Mouse (Mus musculus): Measurements from ENCODE around the gene Prtg.

Gene Prtg

DNA sequence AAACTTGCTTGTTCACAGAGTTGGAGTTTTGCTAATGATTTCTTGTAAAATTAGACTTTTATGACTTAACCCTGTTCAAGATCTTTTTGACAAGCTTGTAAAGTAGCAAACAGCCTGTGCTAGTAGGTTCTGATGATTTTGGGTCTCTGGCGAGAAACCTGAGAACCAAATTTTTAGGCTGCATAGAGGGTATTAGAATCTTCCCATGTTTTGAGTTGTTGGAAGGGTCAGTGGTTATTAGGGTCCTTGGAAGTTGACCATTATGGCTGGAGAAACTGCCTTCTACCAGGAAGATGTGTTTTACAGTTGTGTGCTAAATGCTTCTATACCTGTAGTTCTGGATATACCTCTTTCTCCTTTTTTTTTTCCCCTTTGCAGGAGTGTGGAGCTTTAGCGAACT lies 2.4 kb downstream of the Prtg start:
- no peak for DNase-seq (ENCODE audit: low read depth)

DNA sequence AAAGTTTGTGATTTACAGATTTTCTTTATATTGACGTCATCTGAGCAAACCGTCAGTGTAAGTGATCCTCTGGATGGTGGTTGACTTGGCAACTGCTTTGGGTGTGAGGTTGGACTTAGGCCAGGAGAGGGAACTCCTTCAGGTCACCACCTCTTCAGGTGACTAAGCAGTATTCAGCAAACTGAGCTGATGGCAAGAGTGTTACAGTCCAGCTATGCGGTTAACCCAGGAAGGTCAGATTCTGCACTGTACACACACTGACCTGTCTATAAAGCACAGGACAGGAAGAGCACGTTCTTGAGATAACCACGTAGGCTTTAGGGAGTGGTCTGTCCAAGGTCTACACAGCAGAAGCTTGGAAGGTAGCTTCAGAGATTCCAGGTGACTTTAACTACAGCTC lies 3.9 kb downstream of the Prtg start:
- no peak for DNase-seq (ENCODE audit: low read depth)

DNA sequence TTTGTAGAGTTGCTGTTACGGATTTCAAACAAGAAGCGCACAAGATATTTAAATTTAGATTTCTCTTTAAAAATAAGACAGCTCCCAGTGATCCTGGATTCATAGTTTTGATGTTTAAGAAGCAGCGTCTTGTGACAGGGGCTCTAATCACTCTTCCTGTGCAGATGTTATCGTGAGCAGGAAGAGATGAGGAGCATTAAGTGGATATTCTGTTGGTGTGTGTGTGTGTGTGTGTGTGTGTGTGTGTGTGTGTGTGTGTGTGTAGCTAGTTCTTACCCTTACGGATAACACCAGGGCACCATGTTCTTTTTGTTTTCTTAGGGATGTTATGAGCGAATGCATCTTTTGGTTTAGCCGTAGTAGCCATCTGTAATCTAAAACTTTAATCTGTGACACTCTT lies 5.4 kb downstream of the Prtg start:
- DNase-seq (ENCODE audit: low read depth): no peak

DNA sequence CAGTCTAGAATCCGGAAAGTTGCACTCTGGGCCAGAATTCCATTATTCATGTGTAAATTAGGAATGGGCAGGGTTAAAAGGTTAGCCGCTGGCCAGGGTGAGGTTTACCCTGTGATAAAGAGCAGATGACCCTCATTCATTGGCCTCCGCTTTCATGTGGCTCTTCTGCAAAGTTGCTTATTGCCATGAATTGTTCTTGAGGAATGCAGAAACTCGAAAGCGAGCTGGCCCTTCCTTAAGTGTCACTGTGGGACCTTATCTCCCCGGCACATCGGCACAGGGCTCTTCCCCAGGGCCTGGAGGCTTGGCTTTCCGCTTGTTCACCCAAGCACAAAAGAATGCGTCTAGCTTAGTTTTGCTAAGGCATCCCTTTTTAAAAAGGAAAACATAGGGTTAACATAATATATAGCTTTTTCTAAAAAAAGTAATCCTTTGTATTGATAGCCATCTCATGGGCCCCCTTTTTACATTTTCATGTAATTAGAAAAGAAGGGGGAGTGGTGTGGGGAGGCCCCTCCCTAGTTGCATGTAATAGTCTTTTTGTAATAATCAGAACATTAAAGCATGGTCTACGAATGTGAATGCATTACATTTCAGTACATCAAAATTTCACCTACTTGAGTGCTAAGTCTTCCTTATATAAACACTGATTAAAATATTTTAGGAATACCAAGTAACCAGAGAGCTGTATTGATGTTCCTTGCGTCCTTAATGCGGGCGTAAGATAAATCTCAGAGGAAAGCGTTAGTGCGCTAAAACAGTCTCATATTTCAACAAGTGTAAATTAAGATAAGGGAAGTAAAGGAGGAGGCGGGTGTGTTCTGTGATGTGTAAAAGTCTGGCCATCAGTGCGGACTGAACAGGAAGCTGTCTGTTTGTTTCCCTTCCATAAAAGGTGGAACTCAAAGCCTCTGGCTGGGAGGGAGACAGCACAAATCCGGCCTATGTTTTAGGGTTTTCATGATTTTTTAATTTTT lies 6.2 kb downstream of the Prtg start:
- DNase-seq (ENCODE audit: low read depth): no peak

DNA sequence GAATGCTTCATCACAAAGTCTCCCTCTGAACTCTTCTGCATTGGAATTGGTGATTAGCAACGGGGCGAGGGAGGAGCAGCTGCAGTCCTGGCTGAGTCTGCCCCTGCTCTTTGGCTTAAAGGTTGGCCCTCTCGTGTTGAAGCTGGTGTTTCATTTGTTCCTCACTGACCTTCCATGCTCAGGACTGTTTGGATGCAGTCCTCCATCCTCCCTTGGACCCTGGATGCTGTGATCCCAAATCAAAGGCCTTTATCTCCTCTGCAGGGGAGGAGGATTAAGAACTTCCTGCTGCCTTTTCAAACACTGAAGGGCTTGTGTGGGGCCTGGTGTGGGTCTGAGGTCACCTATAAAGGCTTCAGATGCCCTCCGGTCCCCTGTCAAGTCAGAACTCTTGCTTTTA lies 18.8 kb downstream of the Prtg start:
- DNase-seq (ENCODE audit: low read depth): no peak

DNA sequence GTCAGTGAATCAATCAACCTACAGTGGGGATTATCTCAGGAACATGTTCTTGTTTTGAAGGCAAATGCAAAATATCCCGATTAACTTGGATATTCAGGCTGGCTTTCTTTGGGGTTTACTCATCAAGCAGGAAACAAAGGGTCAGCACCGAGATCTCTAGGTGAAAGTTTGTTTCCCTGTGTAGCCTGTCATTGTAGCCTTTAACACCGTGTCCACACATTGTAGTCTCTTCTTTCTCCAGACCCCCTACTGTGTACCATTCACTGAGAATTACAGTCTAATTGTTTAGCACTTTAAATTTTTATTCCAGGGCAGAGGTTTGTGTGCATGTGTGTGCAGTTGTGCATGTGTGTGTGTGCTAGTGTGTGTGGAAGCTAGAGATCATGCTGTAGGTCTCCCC lies 19.3 kb downstream of the Prtg start:
- DNase-seq (ENCODE audit: low read depth): no peak

DNA sequence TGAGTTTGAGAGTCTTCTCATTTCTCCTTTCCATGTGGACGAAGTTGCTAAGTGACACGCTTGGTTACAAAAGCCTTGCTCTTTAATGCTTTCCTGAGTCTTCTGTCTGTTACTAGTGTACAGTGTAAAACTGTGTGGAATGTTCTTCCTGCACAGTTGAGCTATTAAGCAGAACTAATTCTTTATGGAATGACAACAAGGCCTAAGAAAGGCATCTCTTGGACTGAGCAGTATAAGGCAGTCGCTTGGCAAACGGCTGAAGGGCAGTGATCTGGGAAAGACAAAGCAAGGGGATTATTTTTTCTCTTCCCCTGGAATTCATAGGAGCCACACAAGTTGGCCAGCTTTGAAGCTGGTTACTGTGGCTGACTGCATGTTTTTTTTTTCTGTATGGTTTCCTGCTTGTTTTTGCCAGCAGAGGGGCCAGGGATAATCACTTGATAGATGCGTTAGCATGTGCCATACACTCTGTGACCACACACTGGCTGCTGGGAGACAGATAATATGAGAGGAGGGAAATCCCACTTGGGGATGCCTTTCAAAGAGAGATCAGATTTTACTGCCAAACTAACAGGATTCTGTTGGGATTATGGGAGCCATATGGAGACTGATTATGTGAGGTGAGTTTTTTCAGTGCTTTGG lies 22.1 kb downstream of the Prtg start:
- DNase-seq (ENCODE audit: low read depth): no peak

DNA sequence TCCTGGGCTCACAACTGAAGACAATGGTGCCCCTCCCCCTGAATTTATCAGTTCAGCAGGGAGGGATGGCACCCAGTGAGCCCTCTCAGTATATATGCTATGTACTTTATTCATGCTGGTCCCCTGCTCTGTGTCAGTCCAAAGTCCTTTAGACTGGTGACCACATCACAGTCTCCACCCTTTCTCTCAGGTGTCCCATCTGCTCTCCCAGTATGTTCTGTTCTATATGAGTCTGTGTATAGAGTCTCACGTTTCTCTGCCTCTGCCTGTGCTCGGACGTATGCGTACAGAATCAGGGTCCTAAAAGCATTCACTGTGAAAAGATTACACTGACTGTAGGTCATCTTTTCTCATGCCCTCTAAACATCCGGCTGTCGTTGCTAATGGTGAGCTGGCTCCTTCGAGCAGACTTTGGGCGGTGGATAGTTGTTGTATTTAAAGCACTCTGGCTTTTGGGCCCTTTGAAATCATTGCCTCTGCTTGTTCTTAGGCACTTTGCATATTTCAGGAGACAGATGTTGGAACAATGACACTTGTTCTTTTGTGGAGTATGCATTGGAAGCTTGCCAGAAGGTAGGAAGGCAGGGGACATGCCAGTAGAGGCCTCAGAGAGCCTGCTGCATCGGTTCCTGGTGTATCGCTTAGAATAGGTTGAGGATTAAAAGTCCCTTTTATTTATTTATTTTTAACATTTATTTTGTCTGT lies 27.5 kb downstream of the Prtg start:
- DNase-seq (ENCODE audit: low read depth): no peak

DNA sequence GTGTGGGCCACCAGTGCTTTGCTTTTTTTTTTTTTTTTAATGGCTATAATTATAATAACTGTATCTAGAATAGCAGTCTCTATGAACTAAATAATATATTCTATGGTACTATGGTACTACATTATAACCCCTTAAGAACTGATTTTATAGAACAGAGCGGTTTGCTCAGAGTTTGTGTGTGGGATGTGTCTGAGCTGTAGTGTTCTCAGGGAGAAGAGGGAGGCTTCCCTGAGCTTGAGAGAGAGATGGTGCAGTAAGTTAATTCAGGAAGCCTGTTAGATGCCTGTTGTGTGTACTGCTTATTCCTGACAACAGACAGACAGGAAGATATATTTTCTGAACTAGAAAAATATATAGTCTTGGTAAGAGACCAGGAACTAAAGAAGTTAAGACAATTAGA lies 28.3 kb downstream of the Prtg start:
- DNase-seq (ENCODE audit: low read depth): no peak

DNA sequence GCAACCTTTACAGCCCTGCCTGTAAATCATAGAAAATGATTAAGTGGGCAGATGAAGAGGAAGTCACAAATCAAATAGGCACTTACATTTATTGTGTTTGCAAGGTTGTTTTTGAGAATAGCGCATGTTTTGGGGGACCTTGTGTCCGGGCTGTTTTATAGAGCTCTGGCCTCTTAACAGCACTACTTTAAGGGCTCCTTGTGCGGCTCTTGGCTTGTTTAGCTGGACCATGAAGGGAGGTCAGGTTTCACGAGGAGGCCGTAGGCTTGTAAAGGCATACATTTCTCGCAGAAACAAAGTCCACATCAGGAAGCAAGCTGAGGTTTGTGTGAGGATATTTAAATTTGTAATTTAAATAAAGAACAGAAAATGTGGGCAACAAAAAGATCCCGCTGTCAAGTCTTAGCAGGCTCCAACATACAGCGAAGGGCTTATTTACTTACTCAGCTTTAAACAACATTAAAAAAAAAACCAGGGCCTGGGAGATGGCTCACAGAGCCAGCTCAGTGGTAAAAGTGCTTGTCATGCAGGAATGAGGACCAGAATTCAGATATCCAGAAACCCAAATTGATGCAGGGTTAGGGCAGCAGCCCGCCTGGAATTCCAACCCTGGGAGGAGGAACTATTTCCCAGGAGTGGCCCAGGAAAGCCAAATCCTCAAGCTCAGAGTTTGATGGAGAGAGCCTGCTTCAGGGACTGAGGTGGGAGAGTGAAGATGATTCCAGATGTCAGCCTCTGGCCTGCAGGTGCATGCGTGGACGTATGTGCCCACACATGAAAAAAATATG lies 30.2 kb downstream of the Prtg start:
- peak; percentile 34 for DNase-seq (ENCODE audit: low read depth)

DNA sequence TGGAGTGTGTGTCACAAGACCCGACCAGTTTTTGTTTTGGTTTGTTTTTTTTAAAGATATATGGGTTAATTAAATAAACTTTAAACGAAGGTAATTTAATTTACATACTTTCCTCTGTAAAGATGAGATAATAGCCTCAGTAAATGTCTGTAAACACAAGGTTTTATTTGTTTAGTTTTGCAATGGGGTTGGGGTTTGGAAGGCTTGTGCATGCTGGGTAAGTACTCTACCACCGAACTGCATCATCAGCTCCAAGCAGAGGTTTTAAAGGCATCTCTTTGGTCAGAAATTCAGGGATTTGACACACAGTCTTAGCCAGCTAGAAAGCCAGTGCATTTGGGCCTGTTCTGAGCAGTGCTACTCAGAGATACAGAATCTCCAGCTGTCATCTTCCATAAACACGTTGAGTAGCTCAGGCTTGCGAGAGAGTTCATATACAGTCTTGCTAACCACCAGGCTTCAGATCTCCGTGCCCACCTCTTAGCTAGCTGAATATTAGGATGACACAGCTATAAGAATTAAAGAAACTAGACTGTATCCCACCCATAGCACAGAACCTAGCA lies 31.0 kb downstream of the Prtg start:
- DNase-seq (ENCODE audit: low read depth): peak; percentile 57

DNA sequence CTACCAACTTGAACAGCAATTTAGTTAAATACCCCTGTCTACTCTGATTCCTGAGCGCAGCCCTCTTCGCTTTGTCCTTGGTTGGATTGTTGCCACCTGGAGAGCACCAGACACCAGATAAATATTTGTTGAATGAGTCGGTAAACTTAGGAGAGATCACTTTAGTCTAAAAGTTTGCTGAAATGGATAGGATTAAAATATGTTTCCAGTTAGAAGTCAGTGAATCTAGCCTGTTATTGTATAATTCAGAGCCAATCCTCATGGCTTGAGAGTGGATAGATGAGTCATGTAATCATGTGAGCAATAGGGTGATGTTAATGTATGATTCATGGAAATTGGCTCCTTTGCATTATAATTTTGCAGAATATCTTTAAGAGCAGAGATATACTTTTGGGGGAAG lies 31.6 kb downstream of the Prtg start:
- peak; percentile 85 for DNase-seq (ENCODE audit: low read depth)

DNA sequence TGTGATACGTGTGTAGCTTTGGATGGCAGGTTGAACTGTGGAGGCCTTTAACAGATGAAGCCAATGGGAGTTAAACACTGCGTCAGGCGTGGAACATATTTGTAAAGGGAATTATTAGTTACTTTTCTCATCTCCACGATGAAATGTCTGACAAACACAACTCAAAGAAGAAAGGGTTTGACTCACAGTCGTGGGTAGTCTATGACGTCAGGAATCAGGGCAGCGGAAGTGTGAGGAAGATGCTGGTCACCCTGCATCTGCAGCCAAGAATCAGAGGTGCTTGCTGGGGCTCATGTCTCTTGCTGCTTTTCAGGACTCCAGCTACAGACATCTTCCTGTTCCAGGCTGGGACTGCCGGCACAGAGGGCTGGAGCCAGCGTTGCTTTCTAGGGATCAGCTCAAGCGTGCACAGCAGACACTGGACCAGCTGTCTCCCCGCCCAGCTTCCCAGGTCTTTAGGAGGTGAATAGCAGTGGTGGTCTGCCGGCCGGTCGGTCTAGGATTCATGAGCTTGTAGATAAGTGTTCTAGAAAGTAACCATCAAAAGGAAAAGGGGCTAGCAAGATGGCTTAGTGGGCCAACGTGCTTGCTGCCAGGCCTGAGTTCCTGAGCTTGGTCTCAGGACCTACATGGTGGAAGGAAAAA lies 32.8 kb downstream of the Prtg start:
- peak; percentile 53 for DNase-seq (ENCODE audit: low read depth)

DNA sequence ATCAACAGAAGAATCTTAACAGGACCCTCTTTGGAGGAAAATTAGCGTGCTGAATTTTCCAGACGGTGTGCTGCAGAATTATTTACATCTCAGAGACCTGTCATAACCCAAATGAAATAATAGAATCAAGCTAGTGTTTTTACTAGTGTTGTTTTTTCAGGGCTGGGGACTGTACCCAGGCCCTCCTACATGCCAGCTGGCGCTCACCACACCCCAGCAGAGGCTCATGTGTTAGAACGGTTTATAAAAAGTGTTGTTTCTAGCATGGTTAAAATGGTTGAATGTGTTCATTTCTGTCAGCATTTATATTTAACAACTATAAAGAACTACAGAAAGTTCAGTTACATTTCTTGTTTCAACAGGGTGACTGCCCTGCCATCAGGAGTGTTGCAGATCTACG lies 37.8 kb downstream of the Prtg start:
- no peak for DNase-seq (ENCODE audit: low read depth)

DNA sequence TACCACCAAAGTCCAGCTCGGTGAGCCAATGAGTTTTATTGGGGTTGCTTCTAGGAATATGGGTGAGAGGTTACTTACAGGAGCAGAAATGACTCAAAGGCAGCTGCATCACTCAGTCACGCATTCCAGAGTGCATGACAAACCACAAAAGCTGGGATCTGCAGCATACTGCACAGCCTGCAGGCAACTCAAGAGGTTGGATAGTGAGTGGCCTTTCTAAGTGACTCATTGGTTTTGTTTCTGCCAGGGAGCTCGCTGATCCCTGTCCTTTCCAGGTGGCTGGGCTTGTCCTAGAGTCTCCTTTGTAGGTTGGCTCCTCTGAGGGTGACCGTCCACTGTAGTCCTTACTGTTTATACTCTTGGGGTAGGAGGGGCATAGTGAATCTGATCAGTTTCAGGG lies 39.5 kb downstream of the Prtg start:
- DNase-seq (ENCODE audit: low read depth): peak; percentile 65

DNA sequence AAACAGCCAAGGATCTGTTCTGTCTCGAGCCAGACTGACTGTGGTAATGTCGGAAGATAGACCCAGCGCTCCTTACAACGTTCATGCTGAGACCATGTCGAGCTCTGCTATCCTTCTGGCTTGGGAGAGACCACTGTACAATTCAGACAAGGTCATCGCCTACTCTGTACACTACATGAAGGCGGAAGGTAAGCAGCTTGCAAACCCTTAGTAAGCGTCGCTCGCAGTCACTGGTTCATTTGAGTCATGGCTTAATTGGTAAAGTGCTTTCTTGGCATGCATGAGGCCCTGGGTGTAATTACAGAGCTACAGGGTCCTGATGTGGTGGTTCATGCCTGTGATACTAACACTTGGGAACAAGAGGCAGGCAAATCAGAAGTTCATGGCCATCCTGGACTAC lies 44.9 kb downstream of the Prtg start:
- DNase-seq (ENCODE audit: low read depth): no peak

DNA sequence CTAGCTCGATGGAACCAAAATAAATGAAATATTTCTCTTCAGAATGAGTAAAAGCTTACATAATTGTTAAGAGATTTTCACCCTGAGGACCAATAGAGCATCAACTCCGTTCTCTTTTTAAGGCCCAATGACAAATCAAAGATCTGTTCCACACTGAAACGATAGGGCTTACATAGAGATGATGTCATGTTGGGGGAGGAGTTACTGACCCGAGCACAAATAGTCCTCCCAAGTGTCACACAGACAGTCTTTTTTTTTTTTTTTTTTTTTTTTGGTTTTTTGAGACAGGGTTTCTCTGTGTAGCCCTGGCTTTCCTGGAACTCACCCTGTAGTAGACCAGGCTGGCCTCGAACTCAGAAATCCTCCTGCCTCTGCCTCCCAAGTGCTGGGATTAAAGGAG lies 45.3 kb downstream of the Prtg start:
- DNase-seq (ENCODE audit: low read depth): no peak

DNA sequence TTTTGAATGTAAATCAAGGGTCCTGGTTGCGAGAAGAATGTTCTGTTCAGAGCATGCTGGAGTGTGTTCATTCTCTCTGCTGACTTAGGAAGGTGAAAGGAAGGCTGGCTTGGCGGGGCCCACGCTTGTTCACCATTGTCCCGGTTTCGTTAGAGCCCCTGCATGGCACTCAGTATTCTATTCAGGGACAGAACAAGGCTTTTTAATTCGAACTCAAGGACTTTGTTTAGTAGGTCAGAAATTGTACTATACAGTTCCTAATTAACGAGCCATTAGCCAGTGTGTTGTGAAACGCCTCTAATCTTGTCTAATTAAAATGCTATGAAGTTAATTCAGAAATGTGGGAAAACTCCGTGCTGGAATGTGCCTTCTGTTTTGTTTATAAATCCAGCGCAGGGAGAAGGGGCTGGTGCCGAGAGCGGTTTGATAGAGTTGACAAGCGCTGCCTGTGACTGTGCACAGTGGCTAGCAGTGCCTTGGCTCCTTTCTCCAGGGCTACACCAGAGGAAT lies 47.1 kb downstream of the Prtg start:
- DNase-seq (ENCODE audit: low read depth): no peak

DNA sequence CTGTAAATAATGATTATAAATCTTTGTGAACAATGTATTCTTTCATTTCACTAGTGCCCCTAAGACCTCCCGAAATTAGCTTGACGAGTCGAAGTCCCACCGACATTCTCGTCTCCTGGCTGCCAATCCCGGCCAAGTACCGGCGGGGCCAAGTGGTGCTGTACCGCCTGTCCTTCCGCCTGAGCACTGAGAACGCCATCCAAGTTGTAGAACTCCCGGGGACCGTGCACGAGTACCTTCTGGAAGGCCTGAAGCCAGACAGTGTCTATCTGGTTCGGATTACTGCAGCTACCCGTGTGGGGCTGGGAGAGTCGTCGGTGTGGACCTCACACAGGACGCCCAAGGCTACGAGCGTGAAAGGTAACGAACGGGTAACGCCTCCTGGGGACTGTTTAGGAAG lies 50.0 kb downstream of the Prtg start:
- no peak for DNase-seq (ENCODE audit: low read depth)

DNA sequence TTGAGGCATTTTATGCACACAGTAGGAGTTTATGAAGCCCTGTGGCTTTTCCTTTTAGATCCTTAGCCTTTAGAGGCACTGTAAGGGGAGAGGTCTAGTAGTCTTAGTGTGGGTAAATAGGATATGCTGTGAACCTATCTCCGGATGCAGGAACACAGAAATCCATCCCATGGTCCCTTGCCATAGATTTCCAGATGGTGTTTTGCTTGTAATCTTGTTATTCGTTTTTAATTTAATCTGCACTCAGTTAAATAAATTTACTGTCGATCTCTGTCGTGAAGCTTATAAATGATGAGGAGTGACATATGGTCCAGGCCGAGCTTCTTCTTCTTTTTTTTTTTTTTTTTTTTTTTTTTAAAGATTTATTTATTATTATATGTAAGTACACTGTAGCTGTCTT lies 54.1 kb downstream of the Prtg start:
- no peak for DNase-seq (ENCODE audit: low read depth)

DNA sequence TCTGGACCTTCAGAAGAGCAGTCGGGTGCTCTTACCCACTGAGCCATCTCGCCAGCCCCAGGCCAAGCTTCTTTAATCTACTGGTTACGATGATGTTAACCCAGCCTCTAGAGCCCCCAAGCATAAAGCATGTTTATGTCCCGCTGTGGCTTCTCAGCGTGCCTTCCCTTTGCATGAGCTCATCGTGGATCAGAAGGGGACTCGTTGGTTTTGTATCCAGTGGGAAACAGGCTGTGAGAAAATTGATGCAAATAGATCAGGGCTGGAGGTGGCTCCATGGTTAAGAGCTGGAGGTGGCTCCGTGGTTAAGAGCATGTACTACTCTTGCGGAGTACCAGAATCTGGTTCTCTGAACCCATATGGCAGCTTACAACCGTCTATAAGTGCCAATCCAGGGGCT lies 54.6 kb downstream of the Prtg start:
- DNase-seq (ENCODE audit: low read depth): no peak

Data from NIH3T3 (cell line).